Mouse (Mus musculus) frontal cortex, adult 2 months (tissue): Measurements from ENCODE around the gene Myo18a. TPM values are rescaled to one million over a fixed set of nuclear protein-coding genes. Genes with fewer than 3 reads are reported as not detected.

ENCODE experiments used
- DNase-seq, 2 experiments: peaks; one replicate each; pipeline ENCODE4 v3.0.0; 2022; ENCODE audit warnings: low spot score in 1 of 2; ENCODE audit errors: extremely low spot score in 1 of 2
- polyA plus RNA-seq: library from polyadenylated mRNA; depleted of rRNA; stranded (reverse); fragments of >200 nt; gene quantifications from 2 replicates; pipeline ENCODE4 v1.2.3, GENCODE M21; 2012

Gene Myo18a
- polyA plus RNA-seq, 1 experiment, result 67.7 TPM

DNA sequence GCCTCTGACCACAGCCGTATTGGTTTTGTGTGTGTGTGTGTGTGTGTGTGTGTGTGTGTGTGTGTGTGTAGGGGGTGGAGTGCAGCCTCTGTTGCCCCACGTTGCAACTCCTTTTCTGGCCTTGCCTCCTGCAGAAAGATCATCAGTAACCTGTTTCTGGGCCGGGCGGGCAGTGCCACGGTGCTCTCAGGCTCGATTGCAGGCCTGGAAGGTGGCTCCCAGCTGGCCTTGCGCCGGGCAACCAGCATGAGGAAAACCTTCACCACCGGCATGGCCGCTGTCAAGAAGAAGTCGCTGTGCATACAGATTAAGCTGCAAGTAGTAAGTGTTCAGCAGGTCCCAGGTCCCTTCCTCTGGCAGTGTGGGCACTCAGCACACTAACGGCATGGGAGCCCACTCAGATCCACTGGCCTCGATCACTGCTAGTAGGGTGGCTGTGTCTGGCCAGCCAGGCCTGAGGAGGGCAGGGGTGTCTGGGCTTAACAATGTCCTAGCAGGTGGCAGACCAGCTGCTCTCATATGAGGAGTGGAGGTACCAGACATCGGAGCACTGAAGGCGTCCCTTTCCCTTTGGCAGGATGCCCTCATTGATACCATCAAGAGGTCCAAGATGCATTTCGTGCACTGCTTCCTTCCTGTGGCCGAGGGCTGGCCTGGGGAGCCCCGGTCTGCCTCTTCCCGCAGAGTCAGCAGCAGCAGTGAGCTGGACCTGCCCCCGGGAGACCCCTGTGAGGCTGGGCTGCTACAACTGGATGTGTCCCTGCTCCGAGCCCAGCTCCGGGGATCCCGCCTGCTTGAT lies 66.2 kb downstream of the Myo18a start:
- no peak for DNase-seq

DNA sequence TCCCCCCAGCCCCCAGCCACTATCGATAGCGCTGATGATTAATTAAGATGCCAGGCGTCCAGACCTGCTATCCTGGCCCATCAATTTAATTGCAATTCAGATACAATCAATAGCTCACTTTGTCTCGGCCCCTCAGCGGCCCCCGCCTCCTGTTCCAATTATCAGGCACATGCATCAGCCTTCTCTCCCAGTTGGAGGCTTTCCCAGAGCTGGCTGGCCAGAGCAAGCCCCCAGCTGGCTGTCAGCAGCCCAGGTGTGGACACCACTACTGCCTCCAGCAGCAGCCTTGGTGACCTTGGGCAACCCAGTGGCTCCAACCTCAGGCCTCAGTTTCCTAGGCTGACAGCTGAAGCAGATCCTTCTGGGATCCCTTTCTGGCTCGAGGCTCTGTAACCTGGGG lies 67.8 kb downstream of the Myo18a start:
- no peak for DNase-seq

DNA sequence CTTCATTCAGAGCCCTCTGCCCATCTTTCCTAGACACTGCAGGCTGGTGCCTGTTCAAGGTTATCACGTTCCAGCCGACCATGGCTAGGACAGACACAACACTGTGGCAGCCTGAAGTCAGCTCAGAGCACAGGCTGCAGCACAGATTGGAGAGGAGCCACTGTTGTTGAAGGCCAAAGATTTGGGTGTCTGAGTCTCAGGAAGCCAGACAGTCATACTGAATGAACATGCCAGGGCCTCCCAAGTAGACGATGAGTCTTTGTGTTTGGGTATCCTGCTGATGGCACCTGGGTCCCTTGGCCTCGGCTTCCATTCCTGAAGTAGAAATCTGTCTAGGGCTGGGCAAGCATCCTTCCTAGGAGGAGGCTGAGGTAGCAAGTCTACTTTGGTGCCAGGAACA lies 69.5 kb downstream of the Myo18a start:
- no peak for DNase-seq

DNA sequence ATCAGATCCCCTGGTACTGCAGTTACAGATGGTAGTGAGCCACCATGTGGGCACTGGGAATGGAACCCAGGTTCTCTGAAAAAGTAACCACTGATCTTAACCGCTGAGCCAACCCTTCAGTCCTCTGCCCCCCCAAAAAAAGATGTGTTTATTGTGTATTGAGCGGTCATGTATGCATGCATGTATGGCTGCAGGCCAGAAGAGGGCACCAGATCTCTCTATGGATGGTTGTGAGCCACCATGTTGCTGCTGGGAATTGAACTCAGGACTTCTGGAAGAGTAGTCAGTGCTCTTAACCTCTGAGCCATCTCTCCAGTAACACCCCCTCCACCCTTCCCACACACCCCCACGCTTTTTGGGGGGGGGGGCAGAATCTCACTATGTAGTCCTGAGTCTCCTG lies 72.1 kb downstream of the Myo18a start:
- no peak for DNase-seq

DNA sequence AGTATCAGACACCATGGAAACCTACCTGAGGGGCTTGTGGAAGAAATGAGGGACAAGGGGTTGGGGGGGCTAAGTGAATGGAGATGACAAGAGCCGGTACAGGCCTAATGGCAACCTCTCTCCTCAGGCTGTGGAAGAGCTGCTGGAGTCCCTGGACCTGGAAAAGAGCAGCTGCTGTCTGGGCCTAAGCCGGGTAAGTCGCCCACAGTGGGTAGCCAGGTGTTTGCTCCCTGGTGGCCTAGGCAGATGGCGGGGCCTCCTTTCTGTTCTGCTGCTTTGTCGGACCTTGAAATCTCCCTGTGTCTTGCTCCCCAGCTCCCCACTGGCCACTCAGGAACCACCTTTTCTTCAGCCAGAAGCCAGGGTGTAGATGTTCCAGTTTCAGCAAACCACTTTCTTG lies 73.2 kb downstream of the Myo18a start:
- DNase-seq, result no peak

GRCm38 (mm10) chr11:77836751-77837150 lies 73.7 kb downstream of the Myo18a start:
- DNase-seq, result no peak

DNA sequence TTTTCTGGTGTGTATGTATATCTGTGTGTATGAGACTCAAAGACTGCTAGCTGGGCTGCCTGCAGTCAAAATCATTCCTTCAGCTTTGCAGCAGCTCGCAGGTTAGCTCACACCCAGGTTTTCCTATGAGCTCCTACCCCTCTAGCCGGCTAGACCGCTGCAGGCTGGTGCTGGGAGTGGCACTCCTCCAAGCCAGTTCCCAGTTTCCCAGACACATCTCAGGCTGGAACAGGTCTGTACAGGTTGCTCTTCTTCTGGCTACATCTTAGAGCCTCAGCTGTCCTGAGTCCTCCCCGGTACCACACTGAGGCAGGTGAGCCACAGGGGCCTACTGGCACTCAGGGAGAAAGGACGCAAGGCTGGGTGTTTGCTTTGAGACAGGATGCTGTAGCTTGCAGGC lies 74.8 kb downstream of the Myo18a start:
- DNase-seq, result no peak

DNA sequence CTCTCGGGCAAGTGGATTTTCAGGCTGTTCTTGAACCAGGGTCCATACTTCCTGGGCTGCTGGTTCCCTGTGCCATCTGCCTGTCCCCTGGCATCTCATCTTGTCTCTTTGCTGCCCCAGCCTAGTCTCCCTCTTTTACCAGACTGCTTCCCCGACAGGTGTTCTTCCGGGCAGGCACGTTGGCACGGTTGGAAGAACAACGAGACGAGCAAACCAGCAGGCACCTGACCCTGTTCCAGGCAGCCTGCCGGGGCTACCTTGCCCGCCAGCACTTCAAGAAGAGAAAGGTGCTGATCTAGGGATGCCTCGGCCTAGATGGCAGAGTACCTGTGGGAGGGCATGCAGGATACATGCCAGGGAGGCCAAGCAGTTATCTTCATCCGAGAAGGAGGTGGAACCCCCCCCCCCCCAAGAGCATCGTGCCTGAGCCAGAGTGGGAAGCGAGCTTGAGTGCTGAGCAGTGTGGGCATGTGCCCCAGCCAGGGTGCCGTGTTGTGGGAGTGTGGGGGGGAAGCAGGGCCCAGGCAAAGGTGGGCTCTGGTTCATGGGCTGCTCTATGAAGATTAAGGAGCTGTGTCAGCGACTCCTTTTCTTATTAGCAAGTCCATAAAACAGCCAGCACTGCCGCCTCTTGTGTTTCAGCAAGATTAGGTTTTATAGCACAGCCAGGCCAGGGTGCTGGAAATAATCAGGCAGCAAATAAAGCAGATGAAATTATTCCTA lies 77.6 kb downstream of the Myo18a start:
- no peak for DNase-seq

DNA sequence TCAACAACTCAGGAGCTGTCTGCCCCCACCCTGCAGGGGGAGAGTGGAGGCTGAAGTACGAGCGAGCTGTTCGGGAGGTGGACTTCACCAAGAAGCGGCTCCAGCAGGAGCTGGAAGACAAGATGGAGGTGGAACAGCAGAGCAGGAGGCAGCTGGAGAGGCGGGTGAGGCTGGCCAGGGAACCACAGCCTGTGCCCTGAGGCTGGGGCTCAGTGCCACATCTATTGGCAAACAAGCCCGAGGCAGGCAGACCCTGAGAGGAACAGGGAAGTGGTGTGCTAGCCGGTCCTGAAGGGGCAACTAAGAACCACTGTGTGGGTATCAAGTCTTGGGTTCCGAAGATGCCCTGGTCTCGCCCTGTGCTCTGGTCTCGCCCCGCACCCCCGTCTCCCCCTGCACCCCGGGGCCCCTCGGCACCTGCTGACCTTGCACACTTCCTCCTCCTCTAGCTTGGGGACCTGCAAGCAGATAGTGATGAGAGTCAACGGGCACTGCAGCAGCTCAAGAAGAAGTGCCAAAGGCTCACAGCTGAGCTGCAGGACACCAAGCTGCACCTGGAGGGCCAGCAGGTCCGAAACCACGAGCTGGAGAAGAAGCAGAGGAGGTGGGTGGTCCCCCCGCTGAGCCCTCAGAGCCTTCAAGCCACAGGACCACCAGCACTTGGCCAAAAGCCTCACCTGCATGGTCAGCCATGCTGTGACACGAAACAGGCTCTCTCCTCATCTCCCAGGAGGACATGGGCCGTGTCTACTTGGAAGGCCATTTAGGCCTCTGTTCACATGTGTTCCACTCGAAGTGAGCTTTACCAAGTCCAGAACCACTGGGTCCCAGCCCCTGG lies 80.2 kb downstream of the Myo18a start:
- no peak for DNase-seq

DNA sequence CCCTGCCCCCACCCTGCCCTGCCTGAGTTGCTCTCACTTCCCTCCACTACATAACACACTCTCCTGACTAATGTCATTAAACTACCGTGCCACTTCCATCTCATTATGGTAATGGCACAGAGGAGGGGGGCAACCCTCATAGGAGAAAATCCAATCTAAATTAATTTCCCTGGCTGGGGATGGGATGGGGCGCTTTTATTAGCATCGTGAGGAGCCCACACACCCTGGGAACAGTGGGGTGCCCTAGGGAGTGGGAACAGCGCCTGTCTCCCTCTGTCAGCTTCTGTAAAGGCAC lies 80.8 kb downstream of the Myo18a start:
- DNase-seq, result no peak

GRCm38 (mm10) chr11:77847599-77848128 lies 84.6 kb downstream of the Myo18a start:
- no peak for DNase-seq

DNA sequence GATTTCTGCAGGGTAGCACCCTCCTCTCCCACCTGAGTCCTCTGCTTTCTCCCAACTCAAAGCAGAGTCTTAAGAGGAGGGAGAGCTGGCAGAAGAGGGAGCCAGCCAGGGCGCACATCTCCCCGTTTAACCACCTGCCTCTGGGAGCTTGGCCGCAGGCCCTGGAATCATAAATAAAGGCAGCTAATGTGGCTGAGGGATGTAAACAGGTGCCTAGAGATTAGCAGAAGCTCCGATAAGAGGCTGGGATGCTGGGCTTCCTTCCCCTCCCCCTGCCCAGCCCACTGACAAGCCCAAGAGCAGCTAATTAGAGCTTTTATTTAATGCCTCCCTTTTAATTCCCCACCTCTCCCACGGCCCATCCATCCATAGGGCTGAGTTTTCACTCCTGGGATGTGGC lies 85.1 kb downstream of the Myo18a start:
- DNase-seq, result no peak

DNA sequence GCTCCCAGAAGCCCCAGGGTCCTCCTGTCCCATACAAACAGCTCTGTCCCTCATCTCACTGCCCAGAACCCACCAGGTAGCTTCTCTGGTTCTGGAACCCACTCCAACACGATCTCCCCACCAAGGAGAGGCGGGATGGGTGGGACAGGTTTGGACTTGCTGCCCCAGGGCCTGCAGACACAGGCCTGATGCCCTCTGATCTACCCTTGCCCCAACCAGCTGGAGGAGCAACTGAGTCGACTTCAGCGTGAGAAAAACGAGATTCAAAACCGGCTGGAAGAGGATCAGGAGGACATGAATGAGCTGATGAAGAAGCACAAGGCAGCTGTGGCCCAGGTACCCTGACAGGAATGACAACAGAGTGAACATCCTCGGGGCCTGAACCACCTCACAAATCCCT lies 86.1 kb downstream of the Myo18a start:
- DNase-seq, result no peak

GRCm38 (mm10) chr11:77850401-77851244 lies 87.6 kb downstream of the Myo18a start:
- peak in 1 of 2 experiments; percentile 70 for DNase-seq

GRCm38 (mm10) chr11:77851483-77852010 lies 88.5 kb downstream of the Myo18a start:
- DNase-seq, result no peak

- no peak for DNase-seq
These were observed 89.1 kb downstream of the Myo18a start for GRCm38 (mm10) chr11:77852195-77852594.

GRCm38 (mm10) chr11:77852941-77853668 lies 90.1 kb downstream of the Myo18a start:
- no peak for DNase-seq

- no peak for DNase-seq
These were observed 91.6 kb downstream of the Myo18a start for GRCm38 (mm10) chr11:77854641-77855040.

DNA sequence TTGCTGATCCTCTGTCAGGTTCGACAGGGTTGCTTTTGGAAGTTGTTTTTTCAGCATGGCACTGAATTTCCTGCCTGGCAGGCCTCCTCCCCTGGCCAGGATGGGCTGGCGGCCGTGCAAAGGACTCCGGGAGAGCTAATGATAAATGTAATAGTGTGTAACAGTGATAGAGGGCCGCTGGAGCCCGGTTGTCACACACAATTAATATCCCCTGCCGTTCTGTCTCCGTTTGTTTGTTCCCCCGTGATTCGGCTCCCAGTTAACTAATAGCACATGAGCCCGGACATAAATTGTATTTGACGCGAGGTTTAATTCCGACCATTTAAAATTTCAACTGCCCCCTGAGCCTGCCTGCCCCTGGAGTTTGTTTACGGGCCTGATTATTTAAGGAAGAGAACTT lies 92.3 kb downstream of the Myo18a start:
- DNase-seq, result no peak
